Mouse (Mus musculus) retina, embryonic 14.5 days (tissue): ENCODE measurements at regions not wholly inside any gene's neighbourhood (a gene's known extent, or its start where the extent isn't known, plus 50 kb on each side); places are given as distances from the start of the nearest gene placed in this dataset.

Experiments used
- DNase-seq: peaks from one replicate; pipeline ENCODE4 v3.0.0-alpha.2; 2015; ENCODE audit warnings: low spot score

DNA sequence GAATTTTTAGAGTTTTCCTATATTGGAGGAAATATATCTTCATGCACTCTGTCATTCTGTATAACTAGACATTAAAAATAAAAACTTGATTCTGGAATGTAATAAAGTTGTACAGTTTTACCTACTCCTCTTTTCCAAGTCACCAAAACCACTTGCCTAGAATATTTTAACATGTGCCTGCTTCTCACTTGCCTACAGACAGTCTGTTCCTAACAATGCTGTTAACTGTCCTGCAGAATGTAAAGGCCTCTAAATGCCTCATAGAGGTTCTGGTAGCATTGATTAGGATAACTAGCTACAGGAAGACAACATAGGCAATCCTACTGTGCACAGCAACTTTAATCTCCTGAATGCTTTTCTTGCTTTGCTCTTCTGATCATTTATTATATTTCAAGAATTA is 614.9 kb upstream of the Pcdh7 start:
- no peak for DNase-seq

GRCm38 (mm10) chr5:57128478-57128877 is 589.3 kb upstream of the Pcdh7 start:
- DNase-seq: peak; percentile 11
